Mouse (Mus musculus): ENCODE results near the gene Mrps26.
"Not testable (repeated sequence)": the region's sequence is repeated elsewhere in the genome, so short reads cannot be mapped to it uniquely, and the experiment has no call there.

Mrps26 gene

DNA sequence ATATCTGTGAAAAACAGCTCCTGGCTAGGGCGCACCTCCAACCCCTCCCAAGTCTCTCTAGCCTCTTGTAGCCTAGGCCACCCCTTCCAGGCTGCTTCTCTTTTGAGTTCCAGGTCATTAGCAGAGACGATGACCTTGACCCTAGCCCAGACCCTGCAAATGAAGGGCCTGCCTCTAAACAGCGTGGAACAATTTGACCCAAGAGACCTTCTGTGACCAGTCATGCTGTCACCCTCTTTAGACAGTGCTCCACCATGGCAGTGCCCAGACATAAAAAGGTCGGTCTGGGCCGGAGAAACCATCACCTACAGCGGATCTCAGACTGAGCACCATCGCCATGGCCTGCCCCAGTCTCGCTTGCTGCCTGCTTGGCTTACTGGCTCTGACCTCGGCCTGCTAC lies 12.3 kb downstream of the Mrps26 start, which contains the start of gene Oxt:
Gene Oxt, plus strand, starts transcription at position 301 of the 400 bp plus-strand sequence.
- no peak for DNase-seq (ENCODE audit: low read depth, low spot score)

DNA sequence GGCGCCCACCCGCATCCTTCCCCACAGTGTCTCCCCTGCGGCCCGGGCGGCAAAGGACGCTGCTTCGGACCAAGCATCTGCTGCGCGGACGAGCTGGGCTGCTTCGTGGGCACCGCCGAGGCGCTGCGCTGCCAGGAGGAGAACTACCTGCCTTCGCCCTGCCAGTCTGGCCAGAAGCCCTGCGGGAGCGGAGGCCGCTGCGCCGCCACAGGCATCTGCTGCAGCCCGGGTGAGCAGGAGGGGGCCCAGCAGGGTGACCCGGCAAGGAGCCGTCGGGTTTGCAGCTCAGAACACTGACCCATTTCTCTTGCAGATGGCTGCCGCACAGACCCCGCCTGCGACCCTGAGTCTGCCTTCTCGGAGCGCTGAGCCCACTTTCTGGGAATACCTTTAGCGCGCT lies 13.0 kb downstream of the Mrps26 start:
- not testable (repeated sequence) for DNase-seq (ENCODE audit: low read depth, low spot score)

DNA sequence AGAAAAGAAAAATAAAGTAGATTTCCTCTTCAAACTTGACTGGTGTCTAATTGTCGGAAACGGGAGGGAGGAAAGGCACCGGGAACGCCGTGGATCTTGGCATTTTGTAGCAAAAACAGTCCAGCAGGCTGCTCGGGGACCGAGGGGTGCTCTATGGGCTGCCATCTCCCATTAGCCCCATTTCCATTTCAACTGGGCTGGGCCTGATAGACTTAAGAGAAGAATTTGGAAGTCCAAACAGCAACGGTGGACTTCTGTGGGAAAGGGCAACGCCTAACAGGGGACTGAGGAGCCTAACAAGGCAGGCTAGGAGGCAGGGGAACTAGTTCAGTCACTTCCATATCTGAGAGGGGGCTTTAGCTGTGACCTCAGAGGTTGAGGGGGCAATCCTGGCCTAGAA lies 13.5 kb downstream of the Mrps26 start:
- no peak for DNase-seq (ENCODE audit: low read depth, low spot score)

DNA sequence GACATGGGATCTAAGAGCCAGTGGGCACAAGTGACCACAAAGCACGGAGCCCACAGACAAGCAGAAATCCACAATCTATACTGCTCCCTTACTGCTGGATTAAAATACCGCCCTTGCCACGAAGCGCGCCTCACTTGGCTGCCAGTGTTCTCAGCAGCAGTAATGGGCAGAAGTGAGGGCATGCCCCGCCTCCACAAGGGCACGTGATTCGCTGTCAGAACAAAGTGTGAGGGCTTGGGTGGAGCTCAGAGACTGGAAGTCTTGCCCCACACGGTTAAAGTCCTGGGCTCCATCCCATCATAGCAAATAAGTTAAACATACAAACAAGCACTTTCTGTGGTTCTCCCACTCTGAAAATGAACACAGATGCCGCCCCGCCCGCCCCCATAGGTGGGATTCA lies 14.1 kb downstream of the Mrps26 start:
- DNase-seq (ENCODE audit: low read depth, low spot score) = peak; percentile 9

DNA sequence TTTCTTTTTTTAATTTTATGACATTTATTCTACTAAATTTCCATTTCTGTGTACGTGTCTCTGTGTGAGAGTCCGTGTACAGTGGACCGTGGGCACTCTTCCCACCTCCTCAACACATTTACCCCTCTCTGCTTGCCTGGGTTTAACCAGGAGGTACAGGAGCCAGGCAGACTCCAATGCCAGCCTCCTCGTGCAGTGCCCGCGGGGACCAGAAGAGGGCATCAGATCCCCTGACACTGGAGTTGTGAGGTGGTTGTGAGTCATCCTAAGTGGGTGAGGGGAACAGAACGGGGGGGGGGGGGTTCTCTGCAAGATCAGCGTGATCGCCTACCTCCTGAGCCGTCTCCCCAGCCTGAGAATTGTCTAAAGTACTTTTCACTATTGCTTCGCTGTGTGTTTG lies 14.6 kb downstream of the Mrps26 start:
- peak; percentile 9 for DNase-seq (ENCODE audit: low read depth, low spot score)

DNA sequence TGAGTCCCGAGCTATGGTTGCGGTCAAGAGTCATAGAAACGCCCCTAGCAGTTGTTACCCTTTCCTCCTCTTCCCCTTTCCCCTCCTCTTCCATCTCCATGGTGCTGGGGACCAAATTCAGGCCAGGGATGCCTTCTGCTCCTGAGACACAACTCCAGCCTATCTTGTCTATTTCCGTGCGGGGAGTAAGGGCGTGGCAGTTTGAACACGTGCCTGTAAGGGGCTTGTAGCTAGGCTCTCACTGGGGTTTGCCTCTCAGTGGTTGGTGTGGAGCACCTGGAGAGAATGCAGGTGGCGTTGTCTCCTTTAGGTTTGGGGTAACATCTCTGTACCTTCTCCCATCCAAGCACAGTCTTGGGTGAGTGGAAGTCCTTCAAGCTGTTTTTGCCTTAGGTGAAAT lies 16.2 kb downstream of the Mrps26 start:
- no peak for DNase-seq (ENCODE audit: low read depth, low spot score)

DNA sequence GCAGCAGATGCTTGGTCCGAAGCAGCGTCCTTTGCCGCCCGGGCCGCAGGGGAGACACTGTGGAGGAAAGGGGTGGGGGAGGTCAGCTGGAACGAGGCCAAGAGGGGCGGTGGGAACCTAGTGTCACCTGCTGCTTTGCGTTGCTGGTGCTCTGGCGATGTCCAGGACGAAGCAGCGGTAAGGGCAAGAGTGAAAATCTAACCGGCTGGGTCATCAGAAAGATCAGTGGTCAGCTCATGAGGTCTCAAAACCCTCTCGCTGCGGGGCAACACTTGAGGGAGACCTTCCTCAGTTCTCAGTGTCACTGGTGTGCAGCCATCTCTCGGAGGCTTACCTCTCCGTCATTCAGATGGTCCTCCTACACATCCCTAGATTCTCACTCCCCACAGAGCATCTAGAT lies 17.7 kb downstream of the Mrps26 start:
- DNase-seq (ENCODE audit: low read depth, low spot score) = no peak

DNA sequence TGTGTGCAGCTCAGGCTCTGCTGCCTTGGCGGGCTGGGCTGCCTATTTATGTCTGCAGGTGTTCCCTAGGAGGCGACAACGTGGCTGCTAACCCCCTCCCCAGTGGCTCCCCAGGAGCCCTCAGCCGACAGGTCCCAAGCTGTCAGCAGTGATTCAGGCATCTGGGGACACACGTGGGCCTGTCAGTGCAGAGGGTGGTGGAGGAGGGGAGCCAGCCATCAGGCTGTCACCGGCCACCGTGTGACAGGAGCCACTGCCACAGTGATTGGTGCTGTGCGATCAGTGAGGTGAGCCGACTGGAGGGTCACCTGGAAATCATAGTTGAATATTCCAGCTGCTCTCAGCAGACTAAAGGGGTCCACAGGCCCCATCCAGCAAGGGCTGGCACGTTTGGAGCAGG lies 19.0 kb downstream of the Mrps26 start, which contains the start of gene Avp:
Gene Avp, minus strand, starts transcription at position 3 of the 400 bp plus-strand sequence.
- DNase-seq (ENCODE audit: low read depth, low spot score) = no peak

DNA sequence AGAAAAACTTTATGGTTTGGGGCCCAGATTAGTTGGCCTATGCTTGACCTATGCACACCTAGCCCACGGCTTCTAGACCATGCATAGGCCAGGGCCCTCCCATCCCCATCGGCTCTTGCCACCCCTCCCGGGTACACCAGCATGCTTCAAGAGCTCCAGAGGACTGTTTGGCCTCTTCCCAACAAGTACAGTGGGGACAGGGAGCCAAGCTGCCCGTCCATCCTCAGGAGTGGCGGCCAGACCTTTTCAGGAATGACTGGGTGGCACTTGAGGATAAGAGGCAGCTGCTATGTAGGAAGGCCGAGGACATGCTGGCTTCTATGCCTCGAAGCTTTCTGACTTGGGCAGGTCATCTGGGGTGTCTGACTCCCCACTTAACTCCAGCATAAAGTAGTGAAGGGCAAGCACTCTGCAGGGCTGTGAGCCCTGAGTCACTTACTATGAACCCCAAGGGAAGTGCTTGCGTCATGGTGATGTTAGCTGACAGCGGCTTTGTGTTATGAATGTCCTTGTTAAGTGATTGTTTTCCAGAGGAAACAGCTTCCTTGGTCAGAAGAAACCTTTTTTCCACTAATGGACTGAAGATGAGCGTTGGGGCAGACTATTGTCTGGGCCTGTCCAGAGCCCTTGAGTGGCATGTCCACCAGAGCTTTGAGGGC lies 20.5 kb downstream of the Mrps26 start:
- DNase-seq (ENCODE audit: low read depth, low spot score) = no peak

DNA sequence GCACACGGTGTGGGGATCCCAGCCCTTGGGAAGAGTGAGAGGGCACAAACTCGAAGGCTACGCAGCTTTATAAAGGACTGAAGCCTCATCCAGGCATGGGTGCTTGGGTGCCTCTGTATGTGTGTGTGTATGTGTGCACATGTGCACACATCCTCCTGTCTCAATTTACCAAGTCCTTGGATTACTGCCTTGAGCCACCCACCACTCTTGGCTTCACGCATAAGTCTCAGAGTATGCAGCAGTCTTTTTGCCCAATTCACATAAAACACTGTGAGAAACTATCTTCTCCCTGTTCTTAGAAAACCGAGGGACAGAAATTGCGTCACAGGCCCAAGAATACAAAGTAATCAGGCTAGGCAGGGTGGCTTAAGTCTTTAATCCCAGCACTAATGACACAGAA lies 22.5 kb downstream of the Mrps26 start:
- peak; percentile 64 for DNase-seq (ENCODE audit: low read depth, low spot score)

DNA sequence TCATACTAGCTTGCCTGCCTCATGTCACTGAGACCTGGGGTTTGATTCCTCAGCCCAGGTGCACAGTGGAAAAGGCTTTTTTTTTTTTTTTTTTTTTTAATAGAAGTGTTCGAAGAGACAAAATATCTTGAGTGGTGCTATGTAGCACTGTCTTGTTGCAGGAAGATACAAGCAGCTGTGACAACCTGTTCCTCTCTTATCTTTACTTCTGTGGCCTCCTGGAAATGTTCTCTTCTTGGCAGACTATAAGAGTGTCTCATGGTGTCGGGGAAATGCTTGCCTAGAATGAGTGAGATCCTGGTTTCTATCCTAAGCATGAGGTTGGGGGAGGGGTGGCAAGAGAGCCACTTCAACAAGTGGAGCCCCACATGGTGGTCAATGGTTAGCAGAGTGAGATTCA lies 24.8 kb downstream of the Mrps26 start:
- DNase-seq (ENCODE audit: low read depth, low spot score) = no peak

DNA sequence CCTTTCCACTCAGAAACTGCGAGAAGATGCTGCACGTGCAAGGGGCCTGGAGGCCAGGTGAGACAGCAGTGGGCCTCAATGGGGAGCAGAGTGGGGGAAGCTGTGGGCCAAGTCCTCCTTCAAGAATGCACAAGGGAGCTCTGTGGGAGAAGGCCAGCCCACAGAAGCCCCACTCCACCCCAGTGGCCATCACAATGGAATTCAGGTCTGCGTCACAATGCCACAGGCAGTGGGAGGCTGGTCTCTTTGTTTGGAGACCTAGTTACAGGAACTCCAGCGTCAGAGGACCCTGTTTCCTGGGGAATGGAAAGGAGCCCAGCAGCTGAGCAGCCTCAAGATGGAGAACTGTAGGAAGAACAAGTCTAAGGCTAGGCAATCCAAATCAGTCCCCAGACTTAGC lies 25.6 kb downstream of the Mrps26 start:
- DNase-seq (ENCODE audit: low read depth, low spot score) = no peak

DNA sequence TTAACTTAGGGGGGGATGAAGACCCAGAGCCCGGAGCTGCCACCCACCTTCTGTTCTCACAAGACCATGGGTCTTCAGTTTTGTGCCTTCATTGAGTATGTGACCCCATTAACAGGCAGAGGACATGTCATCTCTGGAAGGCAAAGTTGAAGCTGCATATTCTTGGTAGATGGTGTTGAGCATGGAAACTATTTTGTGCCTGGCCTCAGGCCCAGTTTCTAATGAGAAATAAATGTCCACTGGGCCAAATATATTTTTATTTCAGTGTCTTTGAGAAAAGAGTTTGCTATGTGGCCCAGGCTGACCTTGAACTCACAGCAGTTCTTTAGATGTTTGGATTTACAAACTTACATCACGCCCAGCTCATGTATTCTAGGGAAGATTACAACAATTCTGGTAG lies 26.2 kb downstream of the Mrps26 start:
- no peak for DNase-seq (ENCODE audit: low read depth, low spot score)

DNA sequence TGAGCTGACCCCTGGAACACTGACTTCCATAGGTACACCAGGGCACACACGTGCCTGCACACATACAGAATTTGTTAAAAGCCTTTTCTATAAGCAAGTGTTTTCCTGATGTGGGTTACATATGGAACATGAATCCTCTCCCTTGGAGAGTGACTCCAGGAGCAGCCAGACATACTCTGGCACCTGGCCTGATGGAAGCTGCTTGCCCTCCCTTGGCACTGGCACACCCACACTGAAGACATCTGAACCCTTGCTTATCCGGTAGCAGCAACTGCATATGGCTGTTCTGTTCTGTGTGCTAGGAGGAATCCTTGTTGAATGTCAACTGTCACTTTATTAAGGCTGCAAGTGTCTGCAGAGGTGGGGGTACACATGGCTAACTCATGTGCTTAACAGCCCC lies 27.5 kb downstream of the Mrps26 start:
- no peak for DNase-seq (ENCODE audit: low read depth, low spot score)

DNA sequence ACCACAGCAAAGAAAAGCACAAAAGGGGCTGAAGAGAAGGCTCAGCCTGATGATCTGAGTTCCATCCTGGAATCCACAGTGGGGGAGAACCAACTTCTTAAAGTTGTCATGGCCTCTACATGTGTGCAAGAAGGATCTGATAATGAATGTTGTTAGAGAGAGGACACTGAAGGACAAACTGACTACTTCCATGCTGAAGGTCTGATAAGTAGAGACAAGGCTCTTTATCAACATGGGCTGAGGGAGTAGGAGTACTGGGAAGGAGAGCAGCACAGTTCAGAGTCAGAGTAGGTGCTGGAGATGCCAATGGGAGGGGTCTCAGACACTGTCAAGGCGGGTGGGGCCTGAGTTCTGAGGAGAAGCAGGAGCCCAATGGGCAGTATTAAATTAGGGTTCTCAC lies 32.1 kb downstream of the Mrps26 start:
- DNase-seq (ENCODE audit: low read depth, low spot score) = no peak

DNA sequence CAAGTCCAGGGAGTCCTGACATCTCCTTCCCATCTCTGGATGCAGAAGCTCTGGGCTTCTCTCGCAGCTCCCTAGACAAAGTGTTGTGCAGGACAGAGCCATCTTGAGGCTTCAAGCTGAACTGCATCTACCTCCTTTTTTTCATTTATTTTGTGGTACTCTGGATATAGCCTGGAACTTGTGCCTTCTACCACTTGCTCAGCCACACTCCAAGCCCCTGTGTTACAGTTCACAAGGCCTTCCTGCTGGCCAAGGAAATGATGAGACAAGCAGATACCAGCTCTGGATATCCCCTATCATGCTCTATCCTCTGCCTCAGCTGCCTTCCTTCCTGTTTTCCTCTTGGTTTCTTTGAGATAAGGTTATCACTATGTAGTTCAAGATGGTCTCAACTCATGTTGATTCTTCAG lies 34.1 kb downstream of the Mrps26 start:
- peak; percentile 17 for DNase-seq (ENCODE audit: low read depth, low spot score)

DNA sequence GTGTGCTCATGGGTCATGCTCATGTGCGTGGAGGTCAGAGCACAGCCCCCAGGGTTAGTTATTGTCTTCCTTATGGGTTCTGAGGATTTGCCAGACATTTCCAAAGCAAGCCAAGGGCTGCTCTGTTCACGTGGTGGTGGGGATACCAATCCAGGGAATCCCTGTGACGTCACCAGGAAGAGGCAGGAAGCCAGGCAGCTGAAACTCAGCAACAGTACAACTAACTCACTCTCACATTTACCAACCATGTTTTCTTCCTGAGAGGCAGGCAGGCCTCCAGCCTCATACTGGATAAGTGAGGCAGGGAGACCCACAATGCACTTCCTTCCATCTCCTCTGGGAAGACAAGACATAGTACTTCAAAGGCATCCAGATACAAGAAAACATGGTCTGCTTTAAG lies 34.9 kb downstream of the Mrps26 start:
- no peak for DNase-seq (ENCODE audit: low read depth, low spot score)

DNA sequence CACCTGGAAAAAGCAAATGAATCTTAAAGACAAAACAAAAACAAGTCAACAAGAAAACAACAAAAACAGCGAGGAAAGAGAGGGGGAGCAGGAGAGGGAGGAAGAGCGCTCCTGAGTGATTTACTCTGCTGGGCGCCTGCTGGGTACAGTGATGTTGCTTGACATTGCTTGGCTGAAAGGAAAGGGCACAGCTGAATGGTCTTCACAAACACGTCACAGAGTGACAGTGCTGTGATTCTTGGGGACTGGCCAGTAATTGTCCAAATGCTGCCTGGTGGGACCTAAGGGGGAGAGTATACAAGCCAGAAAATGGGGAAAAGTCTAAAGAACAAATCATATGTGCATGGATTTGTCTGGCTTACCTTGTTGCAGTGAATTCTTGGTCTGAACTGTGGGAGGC lies 38.7 kb downstream of the Mrps26 start:
- DNase-seq (ENCODE audit: low read depth, low spot score) = no peak

DNA sequence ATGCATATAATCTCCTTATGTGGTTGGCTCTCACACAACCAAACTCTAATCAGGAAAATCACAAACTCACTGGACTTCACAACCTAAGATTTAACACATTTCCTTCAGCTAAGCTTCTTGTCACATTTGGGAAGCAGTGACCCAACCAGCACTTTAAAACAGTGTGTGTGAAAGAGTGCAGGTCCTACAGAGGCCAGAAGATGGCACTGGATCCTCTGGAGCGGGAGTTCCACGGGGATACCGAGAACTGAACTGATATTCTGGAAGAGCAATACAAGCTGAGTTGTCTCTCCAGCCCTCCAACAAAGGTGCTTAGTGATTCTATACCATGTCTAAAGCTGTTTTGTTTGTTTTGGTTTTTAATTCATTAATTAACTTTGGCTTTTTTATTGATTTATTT lies 49.5 kb downstream of the Mrps26 start:
- no peak for DNase-seq (ENCODE audit: low read depth, low spot score)

All from telencephalon, adult 2 months (tissue).